Comparison of ENCODE assay signal across 9 mouse cellular contexts in the genomic region with DNA sequence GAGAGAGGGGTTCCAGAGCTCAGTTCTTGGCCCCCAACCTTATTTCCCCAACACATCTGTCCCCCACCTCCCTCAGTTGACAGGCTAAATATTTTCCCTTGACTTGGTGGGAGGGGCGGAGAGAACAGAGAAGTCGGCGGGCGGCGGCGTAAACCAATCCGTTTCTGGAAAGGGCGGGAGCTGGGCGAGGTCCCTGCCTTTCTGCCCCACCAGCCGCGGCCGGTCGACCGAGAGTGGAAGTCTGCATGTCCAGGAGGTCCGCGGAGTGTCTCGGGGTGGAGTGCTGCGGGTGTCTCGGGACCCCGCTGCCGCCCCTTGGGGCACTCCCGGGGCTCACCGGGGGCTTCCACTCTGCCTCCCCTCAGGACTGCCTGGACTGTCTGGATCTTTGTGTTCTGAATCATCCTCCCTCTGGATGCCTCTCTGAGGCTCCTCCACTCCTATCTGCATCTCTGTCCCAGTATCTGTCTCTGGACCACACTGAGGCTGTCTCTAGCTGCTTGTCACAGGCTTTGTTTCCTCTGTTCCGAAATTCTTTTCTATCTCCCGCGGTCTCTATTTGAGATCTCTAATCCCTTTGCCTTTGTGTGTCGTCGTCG. TPM values are rescaled to one million over a fixed set of nuclear protein-coding genes. Genes with fewer than 3 reads are reported as not detected.
A peak's percentile ranks its signal among the peaks of the same experiment; 100 is the strongest.
DNase-seq lines count a peak whose midpoint lies in the region; ATAC-seq lines count a peak whose summit lies in the region.
"Had no signal": no experiment of that assay in that cellular context is flagged by ENCODE, and none has a peak within 500 bp of the region (broad histone marks: within the 10 kb centered on the region; RNA-seq: fewer than 3 reads in every experiment).

Gene Insrr (plus strand): TSS at position 216 of the 599 bp plus-strand sequence.

- H3K27ac ChIP-seq in embryonic facial prominence, embryonic 11.5 days (replicated peaks; ENCODE audit: low read depth, low read length) = no peak within 1 kb of the TSS
- no peak within 1 kb of the TSS for H3K27ac ChIP-seq in limb, embryonic 12.5 days
- no peak within 1 kb of the TSS for H3K27ac ChIP-seq in midbrain, embryonic 15.5 days

- WGBS in embryonic facial prominence, embryonic 11.5 days = 1% methylated on average over 29 of the region's 29 CpGs
- WGBS in limb, embryonic 12.5 days = 2% methylated on average over 29 of the region's 29 CpGs
- WGBS in midbrain, embryonic 15.5 days = under 1% methylated on average over 29 of the region's 29 CpGs

- peak; percentile 14 for DNase-seq in CD4-positive, CD25-positive, alpha-beta regulatory T cell, adult 2 months (ENCODE audit: low read depth, low spot score)
- DNase-seq in embryonic facial prominence, embryonic 11.5 days (ENCODE audit: low spot score) = peak; percentile 58
- peak; percentile 59 to 61 for DNase-seq in heart, postnatal 14 days
- no peak for DNase-seq in spleen, adult 12 weeks (ENCODE audit: low spot score)
- DNase-seq in frontal cortex, postnatal 10 days (ENCODE audit: low spot score in 2 of 2) = no peak

- peak within 1 kb of the TSS; percentile 62 for H3K4me2 ChIP-seq in embryonic facial prominence, embryonic 11.5 days (ENCODE audit: low read depth, low read length)
- peak within 1 kb of the TSS; percentile 69 for H3K4me2 ChIP-seq in limb, embryonic 12.5 days
- peak within 1 kb of the TSS; percentile 54 for H3K4me2 ChIP-seq in midbrain, embryonic 15.5 days

- no peak for ATAC-seq in CD4-positive, CD25-positive, alpha-beta regulatory T cell, adult 4 months
- ATAC-seq in embryonic facial prominence, embryonic 11.5 days (replicated peaks; ENCODE audit: insufficient number of reproducible peaks, low FRiP score, low TSS enrichment, low read depth) = 0 out of 2 replicates have a peak, but pooled peaks have one; percentile 29
- no peak for ATAC-seq in limb, embryonic 12.5 days (ENCODE audit: insufficient number of reproducible peaks, insufficient read depth, low FRiP score, low TSS enrichment, low read depth)
- no peak for ATAC-seq in midbrain, embryonic 15.5 days (replicated peaks)

- intact Hi-C loops in heart, postnatal 14 days (cut with DNase I) = loop anchor here (5.0 to 10.0 kb wide), 2 partner anchors 40 to 138 kb away; partner anchors contain the start of genes Isg20l2 and Rrnad1

- peaks cover 64% of the 10 kb centered on the region for H3K27me3 ChIP-seq in embryonic facial prominence, embryonic 11.5 days (ENCODE audit: control insufficient read depth, insufficient read depth, low read length)
- H3K27me3 ChIP-seq in limb, embryonic 12.5 days = peaks cover 100% of the 10 kb centered on the region
- H3K27me3 ChIP-seq in midbrain, embryonic 15.5 days (replicated peaks) = peaks cover 82% of the 10 kb centered on the region

- H3K4me3 ChIP-seq in embryonic facial prominence, embryonic 11.5 days (ENCODE audit: low read depth, low read length) = peak within 1 kb of the TSS; percentile 30
- H3K4me3 ChIP-seq in limb, embryonic 12.5 days (replicated peaks) = peak within 1 kb of the TSS; percentile 42
- peak within 1 kb of the TSS; percentile 30 for H3K4me3 ChIP-seq in midbrain, embryonic 15.5 days
- H3K4me3 ChIP-seq: erythroblast, embryonic 14.5 days had no signal

- H3K4me1 ChIP-seq in embryonic facial prominence, embryonic 11.5 days (ENCODE audit: control insufficient read depth, insufficient read depth, low read length) = peaks cover 15% of the 10 kb centered on the region
- peaks cover 40% of the 10 kb centered on the region for H3K4me1 ChIP-seq in limb, embryonic 12.5 days (replicated peaks)
- peaks cover 29% of the 10 kb centered on the region for H3K4me1 ChIP-seq in midbrain, embryonic 15.5 days

- no peaks in the 10 kb centered on the region for H3K36me3 ChIP-seq in embryonic facial prominence, embryonic 11.5 days (replicated peaks; ENCODE audit: control insufficient read depth, insufficient read depth, low read depth, low read length)
- no peaks in the 10 kb centered on the region for H3K36me3 ChIP-seq in limb, embryonic 12.5 days
- H3K36me3 ChIP-seq in midbrain, embryonic 15.5 days (replicated peaks) = no peaks in the 10 kb centered on the region

- H3K9me3 ChIP-seq in embryonic facial prominence, embryonic 11.5 days (replicated peaks; ENCODE audit: control insufficient read depth, low read length) = no peaks in the 10 kb centered on the region
- H3K9me3 ChIP-seq in limb, embryonic 12.5 days = no peaks in the 10 kb centered on the region
- H3K9me3 ChIP-seq in midbrain, embryonic 15.5 days = no peaks in the 10 kb centered on the region

- peak within 1 kb of the TSS; percentile 43 for H3K9ac ChIP-seq in embryonic facial prominence, embryonic 11.5 days (replicated peaks; ENCODE audit: low read length)
- peak within 1 kb of the TSS; percentile 44; the same call in 1 of the 2 replicates for H3K9ac ChIP-seq in limb, embryonic 12.5 days (replicated peaks)
- H3K9ac ChIP-seq in midbrain, embryonic 15.5 days = peak within 1 kb of the TSS; percentile 34

RNA-seq across cellular contexts. Expression of gene Insrr, which starts in this region (rescaled TPM):
- polyA plus RNA-seq in CD4-positive, CD25-positive, alpha-beta regulatory T cell, adult 4 months (2017; shearing (Covaris generic)) = 1 to 10 TPM in 1 of 2 experiments, under 1 TPM in 1; 0.17 to 1.6 TPM
- 0.86 and 0.94 TPM in 2 replicates for polyA plus RNA-seq in embryonic facial prominence, embryonic 11.5 days (2014; fragmentation: Nextera tagmentation; extraction: Ambion mirVana)
- under 1 TPM; 0.24 TPM for total RNA-seq in heart, postnatal 14 days (2021)
- polyA plus RNA-seq in limb, embryonic 12.5 days (2016; fragmentation: Nextera tagmentation; extraction: Ambion mirVana) = 0.40 and 0.44 TPM in 2 replicates
- polyA plus RNA-seq in midbrain, embryonic 15.5 days (2015; fragmentation: Nextera tagmentation; extraction: Ambion mirVana) = 0.66 and 0.69 TPM in 2 replicates
- polyA plus RNA-seq: erythroblast, embryonic 14.5 days had no signal

Comparison
In these comparisons a context has a peak if more than half of its experiments do, and no peak if none do; other contexts are left out.
1. Peak in DNase-seq, ATAC-seq, H3K4me3 ChIP-seq, H3K9ac ChIP-seq and H3K4me2 ChIP-seq in embryonic facial prominence, embryonic 11.5 days; RNA of the gene not detected or under 1 TPM.
2. Peak in DNase-seq in heart, postnatal 14 days; RNA of the gene not detected or under 1 TPM.